Mouse (Mus musculus) liver, embryonic 13.5 days (tissue): ENCODE data around the gene Tmem190. TPM values are rescaled to one million over a fixed set of nuclear protein-coding genes. Genes with fewer than 3 reads are reported as not detected.
"Not testable (repeated sequence)": the region's sequence is repeated elsewhere in the genome, so short reads cannot be mapped to it uniquely, and the experiment has no call there.

Source experiments
- ATAC-seq: fragments of 200-750 bp; cut with Nextera tagmentation; 2 replicates; pipeline ENCODE4 v1.8.0; 2017; ENCODE audit warnings: low read depth, mild to moderate bottlenecking, moderate number of reproducible peaks, moderate library complexity
- DNase-seq: peaks from one replicate; pipeline ENCODE4 v3.0.0; 2022
- H3K27ac ChIP-seq: fragments of 300-500 bp; sonication (generic); 2 replicates; pipeline ENCODE4 v1.5.1; 2015; ENCODE audit warnings: moderate library complexity, mild to moderate bottlenecking, inconsistent platforms
- H3K27me3 ChIP-seq: fragments of 300-500 bp; sonication (generic); 2 replicates; pipeline ENCODE4 v1.6.1; 2015; ENCODE audit warnings: mild to moderate bottlenecking, inconsistent platforms
- H3K36me3 ChIP-seq: fragments of 300-500 bp; sonication (generic); 2 replicates; pipeline ENCODE4 v1.6.1; 2015; ENCODE audit warnings: mild to moderate bottlenecking, inconsistent platforms
- H3K4me1 ChIP-seq: fragments of 300-500 bp; sonication (generic); replicated peaks from 2 replicates; pipeline ENCODE4 v1.6.1; 2015; ENCODE audit warnings: inconsistent platforms
- H3K4me2 ChIP-seq: fragments of 300-500 bp; sonication (generic); 2 replicates; pipeline ENCODE4 v1.6.1; 2015; ENCODE audit warnings: inconsistent platforms, mild to moderate bottlenecking, moderate library complexity
- H3K4me3 ChIP-seq: fragments of 300-500 bp; sonication (generic); replicated peaks from 2 replicates; pipeline ENCODE4 v1.5.1; 2015; ENCODE audit warnings: mild to moderate bottlenecking, inconsistent platforms
- H3K9ac ChIP-seq: fragments of 300-500 bp; sonication (generic); 2 replicates; pipeline ENCODE4 v1.6.1; 2015; ENCODE audit warnings: mild to moderate bottlenecking, inconsistent platforms
- H3K9me3 ChIP-seq: fragments of 300-500 bp; sonication (generic); replicated peaks from 2 replicates; pipeline ENCODE4 v1.6.1; 2016; ENCODE audit warnings: inconsistent platforms
- WGBS: fragments of 180-500 bp; shearing (Covaris S2); methylation state at CpG from one replicate; pipeline ENCODE4 v1.1.7; 2015; ENCODE audit not compliant: insufficient replicate concordance; 5-methylcytosine and 5-hydroxymethylcytosine counted together
- polyA plus RNA-seq: library from polyadenylated mRNA; unstranded; fragments of >200 nt; fragmentation: Nextera tagmentation; extraction: Ambion mirVana; gene quantifications from 2 replicates; pipeline ENCODE4 v1.2.1, GENCODE M21; 2015

Tmem190 gene
- polyA plus RNA-seq, 1 experiment from 2014 or later: 0.44 TPM

DNA sequence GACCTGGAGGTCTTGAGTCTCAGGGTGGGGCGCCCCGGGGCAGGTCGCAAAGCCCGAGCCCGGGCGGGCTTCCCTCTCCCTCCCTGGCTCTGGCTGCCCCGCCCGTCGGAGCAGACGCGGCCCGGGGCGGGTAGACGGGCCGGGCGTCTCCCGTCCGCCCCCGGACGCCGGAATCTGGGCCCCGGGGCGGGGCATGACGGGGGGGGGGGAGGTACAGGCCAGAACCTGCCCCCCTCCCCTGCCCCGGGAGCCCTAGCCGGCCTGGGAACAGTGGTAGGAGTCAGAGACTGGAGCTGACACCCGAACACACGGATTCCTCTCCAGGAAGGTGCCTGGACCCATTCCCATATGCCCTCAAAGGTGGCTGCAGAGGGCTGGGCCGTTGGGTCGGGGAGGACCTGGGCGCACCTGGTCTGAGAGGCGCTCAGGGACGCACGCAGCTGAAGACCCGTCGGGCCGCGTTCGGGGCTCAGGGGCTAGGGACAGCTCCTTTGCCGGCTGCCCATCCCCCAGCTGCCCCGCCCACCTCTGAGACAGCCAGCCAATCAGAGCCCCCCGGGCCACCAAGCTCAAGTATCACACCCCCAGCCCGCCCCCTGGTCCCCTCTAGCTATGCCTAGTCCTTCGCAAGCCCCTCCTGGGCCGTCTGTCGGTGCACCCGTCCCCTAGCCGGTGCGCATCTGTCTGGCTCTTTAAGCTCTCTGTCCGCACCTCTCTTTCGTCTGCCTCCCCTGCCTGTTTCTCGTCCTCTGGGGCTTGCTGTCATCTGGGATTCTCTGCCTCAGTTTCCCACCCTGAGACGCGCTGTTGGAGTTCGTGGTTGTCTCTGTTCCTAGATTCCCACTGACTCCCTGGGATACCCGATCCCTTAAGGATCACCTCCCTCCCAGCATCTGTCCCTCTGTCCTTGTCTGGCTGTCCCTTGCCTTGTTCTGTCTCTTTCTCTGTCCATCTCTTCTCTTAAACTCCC, 5.6 kb upstream of the Tmem190 start:
- peaks cover 87% of the 10 kb centered on the region for H3K27me3 ChIP-seq
- no peak overlapping the region for H3K9ac ChIP-seq
- H3K36me3 ChIP-seq: no peaks in the 10 kb centered on the region
- DNase-seq: no peak
- peak overlapping the region; percentile 44 for H3K4me3 ChIP-seq
- H3K27ac ChIP-seq: no peak overlapping the region
- H3K4me1 ChIP-seq: peaks cover 17% of the 10 kb centered on the region
- ATAC-seq: peak; percentile 55
- peak overlapping the region; percentile 60 for H3K4me2 ChIP-seq
- 2% methylated on average over 54 of the region's 56 CpGs for WGBS
- no peaks in the 10 kb centered on the region for H3K9me3 ChIP-seq

DNA sequence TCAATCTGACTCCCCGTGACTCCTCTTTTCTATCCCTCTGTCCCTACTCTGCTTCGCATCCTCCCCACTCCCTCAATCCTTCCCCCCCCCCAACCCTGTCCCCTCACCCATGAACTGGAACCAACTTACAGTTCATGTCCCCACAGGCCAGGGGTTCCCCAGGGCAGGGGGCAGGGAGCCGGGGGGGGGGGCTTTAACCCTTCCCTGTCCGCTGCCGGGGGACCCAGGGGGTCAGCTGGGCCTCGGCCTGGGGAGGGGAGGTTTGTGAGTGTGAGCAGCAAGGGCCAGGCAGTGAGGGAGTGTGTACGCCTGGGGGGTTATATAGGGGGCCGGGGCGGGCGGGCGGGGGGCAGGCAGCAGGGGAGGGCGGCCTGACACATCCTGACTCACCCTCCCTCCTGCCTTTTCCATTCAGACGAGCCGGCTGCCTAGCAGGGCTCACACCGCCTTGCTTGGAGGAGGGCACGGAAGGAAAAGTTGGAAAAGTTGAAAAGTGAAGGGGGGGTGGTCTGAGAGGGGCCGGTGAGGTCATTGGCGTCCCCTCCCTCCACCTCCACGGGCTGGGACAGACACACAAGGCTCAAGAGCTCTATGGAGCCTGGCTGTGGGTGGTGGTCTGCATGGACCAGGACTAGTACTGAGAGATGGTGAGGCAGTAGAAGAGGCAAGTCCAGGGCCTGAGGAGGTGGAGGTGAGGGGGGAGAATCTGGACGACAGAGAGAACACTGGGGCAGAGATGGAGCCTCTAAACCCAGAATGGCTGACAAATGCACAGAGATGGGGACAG, 4.7 kb upstream of the Tmem190 start:
- Histone ChIP-seq H3K4me2 (no peak overlapping the region), H3K4me1 (peaks cover 22% of the 10 kb centered on the region), H3K27me3 (peaks cover 94% of the 10 kb centered on the region), H3K27ac (no peak overlapping the region), H3K36me3 (no peaks in the 10 kb centered on the region), H3K9me3 (no peaks in the 10 kb centered on the region), H3K9ac (no peak overlapping the region), H3K4me3 (no peak overlapping the region)
- 15% methylated on average over 20 of the region's 20 CpGs for WGBS
- no peak for DNase-seq
- ATAC-seq: no peak

DNA sequence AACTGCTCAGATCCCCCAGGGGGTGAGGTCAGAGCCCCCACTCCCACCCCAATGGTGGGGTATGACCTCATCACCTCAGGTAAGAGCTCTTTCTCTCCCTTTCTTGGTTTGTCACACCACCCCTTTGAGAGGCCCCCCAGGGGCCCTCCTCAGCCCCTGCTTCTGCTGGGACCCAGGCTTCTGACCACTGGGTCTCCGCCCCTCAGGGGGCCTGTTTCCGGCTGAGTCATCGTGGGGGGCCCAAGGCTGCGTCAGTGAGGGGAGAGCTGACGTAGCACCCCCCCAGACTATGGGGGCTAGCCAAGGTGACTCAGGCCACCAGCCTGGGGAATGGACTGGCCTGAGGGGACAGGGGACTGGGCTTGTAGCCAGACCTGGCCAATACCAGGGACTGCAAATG, 2.8 kb upstream of the Tmem190 start:
- H3K4me2 ChIP-seq: no peak overlapping the region
- H3K27ac ChIP-seq: no peak overlapping the region
- WGBS: 4% methylated on average over 5 of the region's 5 CpGs
- DNase-seq: no peak
- peaks cover 7% of the 10 kb centered on the region; the same call in 1 of the 2 replicates for H3K36me3 ChIP-seq
- H3K9me3 ChIP-seq: no peaks in the 10 kb centered on the region
- H3K4me1 ChIP-seq: peaks cover 39% of the 10 kb centered on the region
- peaks cover 77% of the 10 kb centered on the region for H3K27me3 ChIP-seq
- H3K9ac ChIP-seq: no peak overlapping the region
- no peak overlapping the region for H3K4me3 ChIP-seq
- no peak for ATAC-seq

DNA sequence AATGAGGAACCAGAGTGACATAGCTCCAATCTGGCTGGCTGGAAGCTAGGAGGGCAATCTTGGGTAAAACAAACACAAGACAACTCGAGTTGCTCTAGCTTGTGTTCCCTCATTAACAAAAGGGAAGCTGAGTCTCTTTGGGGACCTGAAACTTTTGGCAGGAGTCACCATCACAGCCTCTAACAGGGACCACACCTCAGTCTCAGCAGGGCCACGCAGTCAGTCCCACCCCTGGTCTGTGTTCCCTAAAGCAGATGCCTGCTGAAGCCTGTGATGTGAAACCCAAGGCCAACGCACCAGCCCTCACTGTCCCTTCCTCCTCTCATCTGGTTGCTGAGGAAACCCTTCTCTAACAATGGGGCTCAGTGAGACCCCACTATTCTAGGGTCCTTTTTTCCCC, 607 bp upstream of the Tmem190 start:
- peaks cover 55% of the 10 kb centered on the region for H3K27me3 ChIP-seq
- 37% methylated on average over 3 of the region's 3 CpGs for WGBS
- no peak for DNase-seq

DNA sequence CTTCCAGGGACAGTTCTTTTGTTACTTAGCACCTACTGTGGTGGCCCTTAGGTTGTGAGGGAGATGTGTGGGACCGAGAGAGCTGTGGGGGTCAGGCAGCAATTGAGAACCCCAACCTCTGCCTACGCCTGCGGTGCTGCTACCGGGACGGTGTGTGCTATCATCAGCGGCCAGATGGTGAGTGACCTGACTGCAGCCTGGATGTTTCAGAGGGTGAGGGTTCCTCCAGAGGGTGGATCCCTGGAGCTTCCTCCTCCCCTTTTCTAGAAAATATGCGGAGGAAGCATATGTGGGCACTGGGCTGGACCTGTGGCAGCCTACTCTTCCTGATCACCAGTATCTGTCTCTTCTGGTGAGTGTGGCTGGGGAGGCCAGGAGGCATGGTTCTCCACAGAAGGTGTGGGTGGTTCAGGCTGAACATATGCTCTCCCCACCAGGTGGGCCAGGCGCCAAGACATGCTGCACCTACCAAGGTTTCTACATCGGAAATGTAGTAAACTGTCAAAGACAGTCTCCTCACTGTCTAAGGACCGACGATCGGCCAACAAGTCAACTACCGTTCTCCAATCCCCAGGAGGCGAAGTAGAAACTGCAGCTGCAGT, 1.0 kb downstream of the Tmem190 start:
- ATAC-seq (peak; percentile 69), DNase-seq (peak; percentile 57)
- Histone ChIP-seq H3K9me3 (no peaks in the 10 kb centered on the region), H3K27me3 (peaks cover 39% of the 10 kb centered on the region), H3K9ac (peak overlapping the region; percentile 19; the same call in 1 of the 2 replicates), H3K4me3 (no peak overlapping the region), H3K4me1 (peaks cover 48% of the 10 kb centered on the region), H3K27ac (no peak overlapping the region), H3K36me3 (peaks cover 15% of the 10 kb centered on the region; the same call in 1 of the 2 replicates), H3K4me2 (0 out of 2 replicates have a peak overlapping the region, but pooled peaks have one; percentile 1)
- 46% methylated on average over 14 of the region's 14 CpGs for WGBS

More for the DNA sequence above, 607 bp upstream of the Tmem190 start:
- ATAC-seq: no peak
- H3K4me1 ChIP-seq: peaks cover 39% of the 10 kb centered on the region
- peaks cover 15% of the 10 kb centered on the region; the same call in 1 of the 2 replicates for H3K36me3 ChIP-seq
- no peak overlapping the region for H3K4me2 ChIP-seq
- H3K4me3 ChIP-seq: no peak overlapping the region
- H3K27ac ChIP-seq: no peak overlapping the region
- H3K9ac ChIP-seq: no peak overlapping the region
- H3K9me3 ChIP-seq: no peaks in the 10 kb centered on the region

DNA sequence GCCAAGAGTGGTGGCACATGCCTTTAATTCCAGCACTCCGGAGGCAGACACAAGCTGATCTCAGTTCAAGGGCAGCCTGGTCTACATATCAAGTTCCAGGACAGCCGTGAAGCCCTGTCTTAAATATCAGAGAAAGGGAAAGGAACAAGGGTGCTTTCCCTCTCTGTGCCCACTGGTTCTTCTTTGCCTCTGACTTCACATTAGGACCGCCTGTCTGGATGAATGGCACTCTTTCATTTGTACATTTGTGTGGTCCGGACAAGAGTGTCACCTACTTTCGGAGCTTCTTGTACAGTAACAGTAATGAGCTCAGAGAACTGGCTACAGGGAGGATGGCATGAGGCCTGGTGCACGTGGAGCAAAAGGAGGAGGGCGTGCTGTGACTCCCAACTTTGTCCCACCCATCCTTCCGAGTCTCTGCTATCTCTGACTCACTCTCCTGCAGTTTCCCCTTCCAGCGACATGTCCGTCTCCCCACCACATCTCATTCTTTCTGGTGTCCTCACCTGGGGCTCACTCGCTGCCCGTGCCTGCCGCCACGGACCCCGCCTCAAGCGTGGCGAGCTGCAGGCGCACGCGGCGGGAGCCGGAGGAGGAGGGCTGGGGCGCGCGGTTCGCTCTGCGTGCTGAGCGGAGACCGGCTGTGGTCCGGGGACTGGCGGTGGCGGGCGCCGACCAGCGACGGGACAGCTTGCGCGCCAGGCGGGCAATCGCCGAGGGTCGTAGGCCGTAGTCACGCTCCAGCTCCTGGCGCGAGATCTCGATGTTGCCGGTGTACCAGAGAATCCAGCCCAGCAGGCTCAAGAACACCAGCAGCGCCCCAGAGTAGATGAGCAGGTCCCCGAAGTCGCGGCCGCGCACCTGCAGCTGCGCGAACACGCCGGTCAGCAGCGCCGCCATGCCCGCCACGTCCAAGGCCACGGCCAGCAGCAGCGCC, 6.0 kb downstream of the Tmem190 start:
- H3K9me3 ChIP-seq: no peaks in the 10 kb centered on the region
- WGBS: 2% methylated on average over 64 of the region's 64 CpGs
- peak overlapping the region; percentile 76 for H3K4me3 ChIP-seq
- H3K27ac ChIP-seq: peak overlapping the region; percentile 81
- DNase-seq (peak; percentile 60), ATAC-seq (peak; percentile 45)
- H3K4me1 ChIP-seq: peaks cover 53% of the 10 kb centered on the region
- H3K27me3 ChIP-seq: no peaks in the 10 kb centered on the region
- peak overlapping the region; percentile 91 for H3K9ac ChIP-seq
- peak overlapping the region; percentile 96 for H3K4me2 ChIP-seq
- peaks cover 20% of the 10 kb centered on the region for H3K36me3 ChIP-seq

DNA sequence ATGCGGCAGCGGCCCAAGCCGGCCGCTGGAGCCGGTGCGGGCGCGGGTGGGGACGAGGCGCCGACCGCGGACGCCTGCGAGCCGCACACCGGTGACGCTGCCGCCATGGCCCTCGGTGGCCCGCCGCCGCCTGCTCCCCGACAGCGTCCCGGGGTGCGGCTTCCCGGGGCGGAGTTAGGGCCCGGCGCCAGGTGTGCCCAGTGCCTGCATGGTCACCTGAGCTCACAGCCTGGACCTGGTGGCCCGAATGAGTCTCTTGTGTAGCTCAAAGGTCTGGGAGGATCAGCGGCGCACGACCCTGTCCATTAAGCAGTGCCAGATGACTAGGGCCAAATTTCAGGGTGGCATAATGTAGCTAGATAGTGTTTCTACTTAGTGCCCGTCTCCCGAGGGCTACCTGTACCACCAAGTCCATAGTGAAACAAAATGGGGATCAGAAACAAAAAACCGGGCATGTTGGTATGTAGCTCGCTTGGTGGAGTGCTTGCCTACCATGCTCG, 6.7 kb downstream of the Tmem190 start, which contains the start of gene Tmem238:
Tmem238 (minus strand) TSS at position 221 of the 500 bp plus-strand sequence.
- Histone ChIP-seq H3K4me1 (peaks cover 53% of the 10 kb centered on the region), H3K9me3 (no peaks in the 10 kb centered on the region), H3K9ac (peak within 1 kb of the TSS; percentile 91), H3K27me3 (no peaks in the 10 kb centered on the region), H3K4me2 (peak within 1 kb of the TSS; percentile 96), H3K36me3 (peaks cover 25% of the 10 kb centered on the region), H3K4me3 (peak within 1 kb of the TSS; percentile 76), H3K27ac (peak within 1 kb of the TSS; percentile 81)
- ATAC-seq (peak; percentile 25), DNase-seq (peak; percentile 51)
- WGBS: 7% methylated on average over 40 of the region's 40 CpGs

DNA sequence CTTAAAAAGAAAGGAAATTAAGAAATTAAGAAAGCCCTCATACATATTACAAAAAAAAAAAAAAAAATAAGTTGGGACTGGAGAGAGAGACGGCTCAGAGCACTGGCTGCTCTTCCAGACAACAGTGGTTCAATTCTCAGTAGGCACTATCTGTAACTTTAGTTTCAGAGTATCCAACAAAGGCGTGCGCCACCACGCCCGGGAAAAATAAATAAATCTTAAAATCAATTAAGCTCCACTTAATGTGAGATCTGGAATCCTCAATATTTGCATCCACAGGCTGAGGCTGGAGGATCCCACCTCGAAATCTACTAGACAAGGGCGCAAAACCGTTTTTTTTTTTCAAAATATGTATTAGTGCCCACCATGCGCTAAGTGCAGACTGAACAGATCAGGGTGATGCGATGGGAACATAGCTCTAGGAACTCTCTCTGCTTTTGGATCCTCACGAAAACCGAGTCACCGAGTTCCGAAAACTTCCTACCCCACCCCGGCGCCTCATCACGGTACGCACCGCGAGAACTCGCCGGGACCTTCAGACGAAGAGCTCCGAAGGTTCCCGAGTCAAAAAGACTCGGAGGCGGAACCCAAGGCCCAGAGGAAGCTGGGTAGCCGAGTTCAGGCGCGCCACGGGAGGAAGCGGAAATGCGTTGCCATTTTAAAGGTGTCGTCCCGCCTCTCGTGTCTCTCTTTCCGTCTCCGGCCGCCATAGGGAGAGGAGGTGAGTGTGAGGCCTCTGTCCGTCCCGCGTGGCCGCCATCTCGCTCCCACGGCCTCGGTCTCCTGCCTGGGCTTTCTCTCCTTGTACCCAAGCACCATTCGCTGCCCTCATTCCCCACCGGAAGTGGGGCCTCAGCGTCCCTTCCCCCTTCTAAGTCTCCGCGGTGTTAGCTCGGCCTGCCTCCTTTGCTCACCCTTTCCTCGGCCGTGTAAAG, 9.8 kb downstream of the Tmem190 start, which contains the start of gene Rpl28:
Rpl28 (plus strand) TSS at position 597 of the 935 bp plus-strand sequence.
- Histone ChIP-seq H3K9me3 (no peaks in the 10 kb centered on the region), H3K4me1 (peaks cover 58% of the 10 kb centered on the region), H3K4me3 (peak within 1 kb of the TSS; percentile 92), H3K9ac (peak within 1 kb of the TSS; percentile 96), H3K4me2 (peak within 1 kb of the TSS; percentile 82), H3K27me3 (no peaks in the 10 kb centered on the region), H3K36me3 (peaks cover 43% of the 10 kb centered on the region), H3K27ac (peak within 1 kb of the TSS; percentile 95)
- peak; percentile 92 for DNase-seq
- 1% methylated on average over 54 of the region's 54 CpGs for WGBS
- peak; percentile 89 for ATAC-seq

DNA sequence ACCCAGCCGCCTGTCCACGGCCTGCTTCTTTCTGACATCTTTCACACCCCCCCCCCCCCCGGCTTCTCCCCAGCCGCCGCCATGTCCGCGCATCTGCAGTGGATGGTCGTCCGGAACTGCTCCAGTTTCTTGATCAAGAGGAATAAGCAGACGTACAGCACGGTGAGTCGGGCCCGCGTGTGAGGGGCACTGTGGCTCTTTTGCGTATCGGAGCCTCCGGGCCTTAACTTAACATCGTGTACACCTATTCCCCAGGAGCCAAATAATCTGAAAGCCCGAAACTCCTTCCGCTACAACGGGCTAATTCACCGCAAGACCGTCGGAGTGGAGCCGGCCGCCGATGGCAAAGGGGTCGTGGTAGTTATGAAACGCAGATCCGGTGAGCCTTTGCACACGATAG, 10.5 kb downstream of the Tmem190 start:
- not testable (repeated sequence) for DNase-seq, ATAC-seq, H3K9me3 ChIP-seq, H3K27me3 ChIP-seq
- Histone ChIP-seq H3K4me3 (peak overlapping the region; percentile 92), H3K4me1 (peaks cover 53% of the 10 kb centered on the region), H3K27ac (peak overlapping the region; percentile 95), H3K9ac (peak overlapping the region; percentile 96), H3K4me2 (peak overlapping the region; percentile 82), H3K36me3 (peaks cover 47% of the 10 kb centered on the region)
- WGBS: under 1% methylated on average over 31 of the region's 31 CpGs
